Mouse (Mus musculus) bone marrow, adult 2 months (tissue): ENCODE data around the gene Irs2.

Experiments
- CTCF ChIP-seq: fragments of 200-500 bp; IDR thresholded peaks from 2 replicates; pipeline ENCODE4 v1.5.1; 2011; ENCODE audit warnings: low read length, control low read depth; ENCODE audit not compliant: control insufficient read depth, insufficient read depth
- POLR2A ChIP-seq: fragments of 200-500 bp; IDR thresholded peaks from 2 replicates; pipeline ENCODE4 v1.6.1; 2011; ENCODE audit warnings: low read depth, mild to moderate bottlenecking, control low read depth, low read length, borderline replicate concordance; ENCODE audit not compliant: control insufficient read depth

GRCm38 (mm10) chr8:11055557-11056174, 47.4 kb upstream of the Irs2 start:
- TF ChIP-seq CTCF, result no peak
- no peak for TF ChIP-seq POLR2A
